Mouse (Mus musculus): ENCODE data around the gene Rnpepl1.

DNA sequence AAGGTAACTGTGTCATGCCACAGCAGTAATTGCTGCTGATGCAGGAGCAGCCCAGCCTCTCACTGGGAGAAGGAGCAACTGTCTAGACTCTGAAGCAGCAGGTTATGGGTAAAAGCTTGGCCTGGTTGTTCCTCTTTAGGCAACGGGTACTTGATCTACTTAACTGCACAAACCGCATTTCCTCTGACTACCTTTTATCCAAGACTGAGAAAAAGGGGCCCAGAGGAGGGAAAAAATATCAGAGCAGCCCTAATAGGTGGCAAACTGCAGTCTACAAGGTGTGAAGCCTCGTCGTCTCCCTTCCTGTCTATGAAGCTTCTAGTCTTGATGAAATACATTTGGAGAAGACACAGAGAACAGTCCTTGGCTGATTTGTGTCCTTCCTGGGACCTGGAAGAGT lies 23.0 kb downstream of the Rnpepl1 start:
- TF ChIP-seq POLR2A (IDR thresholded peaks at IDR 0.05; ENCODE audit: borderline replicate concordance, control insufficient read depth, low read depth, low read length) (no peak), CTCF (IDR thresholded peaks at IDR 0.05; ENCODE audit: control insufficient read depth, insufficient read depth, low read length) (no peak)

Measured in bone marrow, adult 2 months (tissue).